Mouse (Mus musculus) testis, adult 2 months (tissue): ENCODE data around the gene Vwa8. TPM values are rescaled to one million over a fixed set of nuclear protein-coding genes. Genes with fewer than 3 reads are reported as not detected.

ENCODE experiments used
- H3K27ac ChIP-seq: fragments of 200-500 bp; 2 replicates; pipeline ENCODE4 v1.5.1; 2012; ENCODE audit warnings: low read depth, low read length; ENCODE audit not compliant: control insufficient read depth, insufficient read depth
- H3K27me3 ChIP-seq: fragments of 200-500 bp; 2 replicates; pipeline ENCODE4 v1.6.1; 2012; ENCODE audit warnings: mild to moderate bottlenecking, low read length, moderate library complexity; ENCODE audit not compliant: control insufficient read depth, insufficient read depth
- H3K36me3 ChIP-seq: fragments of 200-500 bp; 2 replicates; pipeline ENCODE4 v1.6.1; 2012; ENCODE audit warnings: mild to moderate bottlenecking, low read length; ENCODE audit not compliant: control insufficient read depth, insufficient read depth
- H3K4me1 ChIP-seq: fragments of 200-500 bp; 2 replicates; pipeline ENCODE4 v1.6.1; 2012; ENCODE audit warnings: low read length; ENCODE audit not compliant: control insufficient read depth, insufficient read depth
- H3K4me3 ChIP-seq: fragments of 200-500 bp; 2 replicates; pipeline ENCODE4 v1.5.1; 2012; ENCODE audit warnings: low read depth, mild to moderate bottlenecking, low read length, moderate library complexity, mixed read lengths; ENCODE audit not compliant: control insufficient read depth
- CTCF ChIP-seq: fragments of 200-500 bp; IDR thresholded peaks from 2 replicates; pipeline ENCODE4 v1.5.1; 2012; ENCODE audit warnings: low read depth, mild to moderate bottlenecking, inconsistent platforms, low read length, moderate library complexity; ENCODE audit not compliant: control insufficient read depth, insufficient read depth, insufficient replicate concordance
- POLR2A ChIP-seq: fragments of 200-500 bp; IDR thresholded peaks from 2 replicates; pipeline ENCODE4 v1.6.1; 2012; ENCODE audit warnings: low read depth, mild to moderate bottlenecking, inconsistent platforms, low read length, moderate library complexity; ENCODE audit not compliant: control insufficient read depth
- polyA plus RNA-seq: library from polyadenylated mRNA; depleted of rRNA; stranded (reverse); fragments of >200 nt; gene quantifications from 2 replicates; pipeline ENCODE4 v1.2.3, GENCODE M21; 2012; rRNA removed

Vwa8 gene
- polyA plus RNA-seq, 1 experiment = 15.6 TPM

GRCm38 (mm10) chr14:79241057-79241570, 392.3 kb downstream of the Vwa8 start:
- no peak overlapping the region for H3K27ac ChIP-seq
- H3K4me1 ChIP-seq = 0 out of 2 replicates have a peak, but pooled peaks cover 2% of the 10 kb centered on the region
- TF ChIP-seq CTCF (no peak), POLR2A (no peak)
- H3K36me3 ChIP-seq = no peaks in the 10 kb centered on the region
- H3K4me3 ChIP-seq = no peak overlapping the region
- H3K27me3 ChIP-seq = no peaks in the 10 kb centered on the region

- no peak overlapping the region for H3K4me3 ChIP-seq
- TF ChIP-seq CTCF (no peak), POLR2A (no peak)
- no peak overlapping the region for H3K27ac ChIP-seq
- 0 out of 2 replicates have a peak, but pooled peaks cover 2% of the 10 kb centered on the region for H3K4me1 ChIP-seq
- no peaks in the 10 kb centered on the region for H3K36me3 ChIP-seq
- no peaks in the 10 kb centered on the region for H3K27me3 ChIP-seq
Observed at GRCm38 (mm10) chr14:79241656-79242385, 393.0 kb downstream of the Vwa8 start.

- H3K36me3 ChIP-seq = no peaks in the 10 kb centered on the region
- 0 out of 2 replicates have a peak, but pooled peaks cover 2% of the 10 kb centered on the region for H3K4me1 ChIP-seq
- no peak for TF ChIP-seq POLR2A
- no peak for TF ChIP-seq CTCF
- no peak overlapping the region for H3K4me3 ChIP-seq
- no peak overlapping the region for H3K27ac ChIP-seq
- H3K27me3 ChIP-seq = no peaks in the 10 kb centered on the region
Observed at GRCm38 (mm10) chr14:79242386-79242720, 393.5 kb downstream of the Vwa8 start.

GRCm38 (mm10) chr14:79243038-79243883, 394.4 kb downstream of the Vwa8 start:
- H3K4me1 ChIP-seq = 0 out of 2 replicates have a peak, but pooled peaks cover 2% of the 10 kb centered on the region
- no peak for TF ChIP-seq CTCF
- no peak for TF ChIP-seq POLR2A
- no peak overlapping the region for H3K4me3 ChIP-seq
- H3K27ac ChIP-seq = no peak overlapping the region
- no peaks in the 10 kb centered on the region for H3K27me3 ChIP-seq
- no peaks in the 10 kb centered on the region for H3K36me3 ChIP-seq

- no peaks in the 10 kb centered on the region for H3K4me1 ChIP-seq
- no peak overlapping the region for H3K27ac ChIP-seq
- no peaks in the 10 kb centered on the region for H3K36me3 ChIP-seq
- no peak overlapping the region for H3K4me3 ChIP-seq
- TF ChIP-seq POLR2A = no peak
- TF ChIP-seq CTCF = no peak
- no peaks in the 10 kb centered on the region for H3K27me3 ChIP-seq
Observed at GRCm38 (mm10) chr14:79244571-79244970, 395.7 kb downstream of the Vwa8 start.

- H3K36me3 ChIP-seq = no peaks in the 10 kb centered on the region
- no peaks in the 10 kb centered on the region for H3K4me1 ChIP-seq
- no peak overlapping the region for H3K27ac ChIP-seq
- H3K27me3 ChIP-seq = no peaks in the 10 kb centered on the region
- H3K4me3 ChIP-seq = no peak overlapping the region
- TF ChIP-seq POLR2A = no peak
- no peak for TF ChIP-seq CTCF
Observed at GRCm38 (mm10) chr14:79251727-79252285, 403.0 kb downstream of the Vwa8 start.

Other genes starting within 250 kb of the Vwa8 start
- 49.3 and 55.0 TPM in 2 replicates for gene Dgkh, start 116.3 kb upstream of the Vwa8 start, polyA plus RNA-seq